Mouse (Mus musculus) liver, adult 2 months (tissue): ENCODE data around the gene Dgki.

Experiments used
- CTCF ChIP-seq: fragments of 200-500 bp; IDR thresholded peaks from 2 replicates; pipeline ENCODE4 v1.5.1; 2011; ENCODE audit warnings: low read depth, low read length, control low read depth
- POLR2A ChIP-seq: fragments of 200-500 bp; IDR thresholded peaks from 2 replicates; pipeline ENCODE4 v1.6.1; 2011; ENCODE audit warnings: low read length, control low read depth; ENCODE audit not compliant: insufficient read depth; ENCODE audit errors: extremely low read depth

- no peak for TF ChIP-seq CTCF
- TF ChIP-seq POLR2A, result no peak
Observed at GRCm38 (mm10) chr6:36890296-36890695, 409.7 kb downstream of the Dgki start.
